8 mouse cellular contexts compared by ENCODE assay signal in the genomic region with DNA sequence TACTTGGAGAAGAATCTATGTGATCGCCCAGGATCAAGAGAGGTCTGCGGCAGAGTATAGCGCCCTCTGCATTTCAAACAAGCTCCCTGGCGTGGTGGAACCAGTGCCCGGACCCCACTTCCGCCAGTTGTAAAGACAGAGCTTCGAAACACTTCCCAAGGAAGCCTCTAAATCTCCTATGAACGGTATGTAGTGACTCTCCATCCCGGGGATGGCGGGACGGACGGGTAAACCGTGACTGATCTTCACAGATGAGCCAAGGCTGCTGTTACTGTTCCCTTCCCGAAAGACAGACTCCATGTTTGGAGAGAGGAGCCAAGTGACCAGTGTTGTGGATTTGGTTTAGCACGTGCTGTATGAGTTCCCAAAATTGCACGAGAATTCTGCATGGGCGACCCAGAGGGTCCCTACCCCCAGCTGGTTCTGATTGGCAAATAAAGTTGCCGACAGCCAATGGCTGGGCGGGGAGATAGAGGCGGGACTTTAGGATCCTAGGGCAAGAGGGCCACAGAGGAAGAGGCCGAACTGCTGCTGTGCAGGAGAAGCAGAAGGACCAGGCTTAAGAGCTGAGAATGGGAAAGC. TPM values are rescaled to one million over a fixed set of nuclear protein-coding genes. Genes with fewer than 3 reads are reported as not detected.
DNase-seq lines count a peak whose midpoint lies in the region; ATAC-seq and TF ChIP-seq lines count a peak whose summit lies in the region.

No protein-coding gene starts in this region.

- no peak for TF ChIP-seq EP300 in heart, adult 2 months (IDR thresholded peaks at IDR 0.05; ENCODE audit: insufficient read depth, low read depth, low read length)

- H3K79me2 ChIP-seq in heart, adult 2 months (replicated peaks; ENCODE audit: control insufficient read depth, insufficient read depth, low read length), result no peaks in the 10 kb centered on the region

- peak; percentile 56 for TF ChIP-seq CTCF in heart, adult 2 months (IDR thresholded peaks at IDR 0.05)
- TF ChIP-seq CTCF in lung, embryonic 14.5 days (IDR thresholded peaks at IDR 0.05; ENCODE audit: low read depth), result peak; percentile 37

- 5% methylated on average over 21 of the region's 21 CpGs for WGBS in heart, adult 2 months
- WGBS in lung, embryonic 14.5 days, result 6% methylated on average over 21 of the region's 21 CpGs
- WGBS in neural tube, embryonic 14.5 days, result 7% methylated on average over 21 of the region's 21 CpGs

- H3K9ac ChIP-seq in heart, adult 2 months (ENCODE audit: low read depth, low read length), result no peak overlapping the region
- peak overlapping the region; percentile 30; the same call in 1 of the 2 replicates for H3K9ac ChIP-seq in lung, embryonic 14.5 days
- no peak overlapping the region for H3K9ac ChIP-seq in neural tube, embryonic 14.5 days (replicated peaks; ENCODE audit: low read depth, low read length)

- peak; percentile 6 to 23 for DNase-seq in urinary bladder, postnatal 36 days (ENCODE audit: low spot score in 2 of 2)
- DNase-seq in urinary bladder, postnatal 10 days (ENCODE audit: low spot score), result no peak
- peak; percentile 86 for DNase-seq in embryo, embryonic 10.5 days (ENCODE audit: low spot score)
- peak; percentile 45 to 47 for DNase-seq in heart, adult 2 months
- DNase-seq in kidney, adult 11 months, result peak; percentile 45
- peak; percentile 81 for DNase-seq in lung, embryonic 14.5 days
- DNase-seq in left cerebral cortex, postnatal 36 days (ENCODE audit: low spot score in 2 of 2), result no peak

- ATAC-seq in lung, embryonic 14.5 days (ENCODE audit: insufficient read depth), result peak; percentile 86
- ATAC-seq in neural tube, embryonic 14.5 days (ENCODE audit: low read depth), result peak; percentile 85; the same call in 1 of the 2 replicates

- H3K9me3 ChIP-seq in lung, embryonic 14.5 days (ENCODE audit: low read depth, low read length), result peaks cover 4% of the 10 kb centered on the region; the same call in 1 of the 2 replicates
- peaks cover 3% of the 10 kb centered on the region; the same call in 1 of the 2 replicates for H3K9me3 ChIP-seq in neural tube, embryonic 14.5 days (ENCODE audit: control insufficient read depth, low read length)

- H3K4me1 ChIP-seq in heart, adult 2 months (ENCODE audit: control insufficient read depth, insufficient read depth, low read length), result peaks cover 2% of the 10 kb centered on the region; the same call in 1 of the 2 replicates
- H3K4me1 ChIP-seq in lung, embryonic 14.5 days (ENCODE audit: insufficient read depth), result no peaks in the 10 kb centered on the region
- no peaks in the 10 kb centered on the region for H3K4me1 ChIP-seq in neural tube, embryonic 14.5 days (ENCODE audit: control insufficient read depth, insufficient read depth, low read length)

- no peak overlapping the region for H3K27ac ChIP-seq in heart, adult 2 months
- H3K27ac ChIP-seq in lung, embryonic 14.5 days (ENCODE audit: low read depth), result no peak overlapping the region
- H3K27ac ChIP-seq in neural tube, embryonic 14.5 days (ENCODE audit: low read depth, low read length), result no peak overlapping the region

- no peaks in the 10 kb centered on the region for H3K36me3 ChIP-seq in heart, adult 2 months (ENCODE audit: control insufficient read depth, insufficient read depth, low read length)
- H3K36me3 ChIP-seq in lung, embryonic 14.5 days (ENCODE audit: insufficient read depth), result no peaks in the 10 kb centered on the region
- H3K36me3 ChIP-seq in neural tube, embryonic 14.5 days (ENCODE audit: control insufficient read depth, insufficient read depth, low read length), result no peaks in the 10 kb centered on the region

- H3K4me3 ChIP-seq in heart, adult 2 months, result peak overlapping the region; percentile 49
- peak overlapping the region; percentile 17 for H3K4me3 ChIP-seq in lung, embryonic 14.5 days (ENCODE audit: low read depth, low read length)
- peak overlapping the region; percentile 21 for H3K4me3 ChIP-seq in neural tube, embryonic 14.5 days (ENCODE audit: low read depth, low read length)

- H3K4me2 ChIP-seq in lung, embryonic 14.5 days, result peak overlapping the region; percentile 61
- H3K4me2 ChIP-seq in neural tube, embryonic 14.5 days (ENCODE audit: low read depth, low read length), result peak overlapping the region; percentile 49

- no peak for TF ChIP-seq POLR2A in heart, adult 2 months (IDR thresholded peaks at IDR 0.05; ENCODE audit: insufficient read depth, low read depth, low read length)

- H3K27me3 ChIP-seq in heart, adult 2 months (ENCODE audit: control insufficient read depth, insufficient read depth, low read length), result no peaks in the 10 kb centered on the region
- H3K27me3 ChIP-seq in lung, embryonic 14.5 days (ENCODE audit: insufficient read depth, low read length), result no peaks in the 10 kb centered on the region
- no peaks in the 10 kb centered on the region for H3K27me3 ChIP-seq in neural tube, embryonic 14.5 days (ENCODE audit: control insufficient read depth, insufficient read depth, low read length)

- intact Hi-C loops in heart, adult 2 months (cut with DNase I), result loop anchor here (10.0 kb wide), 1 partner anchor 595 kb away; no protein-coding TSS in a partner anchor
- intact Hi-C loops in left cerebral cortex, postnatal 36 days (cut with DNase I), result loop anchor here (2.0 to 10.0 kb wide), 2 partner anchors 93 to 595 kb away; no protein-coding TSS in a partner anchor

RNA-seq across cellular contexts. Expression of gene Gpatch1, which starts 48.7 kb away (rescaled TPM):
- total RNA-seq in heart, adult 2 months (2021), result 10 to 100 TPM; 11.6 to 12.5 TPM
- polyA plus RNA-seq in heart, adult 2 months (2012; rRNA removed), result 3.9 and 5.3 TPM in 2 replicates
- polyA plus RNA-seq in lung, embryonic 14.5 days (2014; fragmentation: Nextera tagmentation; extraction: Ambion mirVana), result 15.9 and 16.1 TPM in 2 replicates
- 21.7 and 21.8 TPM in 2 replicates for polyA plus RNA-seq in neural tube, embryonic 14.5 days (2014; fragmentation: Nextera tagmentation; extraction: Ambion mirVana)
- total RNA-seq in left cerebral cortex, postnatal 36 days (2021), result 10 to 100 TPM; 22.2 to 28.9 TPM

RNA-seq across cellular contexts. Expression of gene Lrp3, which starts 54.2 kb away (rescaled TPM):
- 1 to 10 TPM; 6.7 to 7.4 TPM for total RNA-seq in heart, adult 2 months (2021)
- polyA plus RNA-seq in heart, adult 2 months (2012; rRNA removed), result 9.4 and 10.7 TPM in 2 replicates
- 8.2 and 11.2 TPM in 2 replicates for polyA plus RNA-seq in lung, embryonic 14.5 days (2014; fragmentation: Nextera tagmentation; extraction: Ambion mirVana)
- polyA plus RNA-seq in neural tube, embryonic 14.5 days (2014; fragmentation: Nextera tagmentation; extraction: Ambion mirVana), result 27.7 and 33.0 TPM in 2 replicates
- total RNA-seq in left cerebral cortex, postnatal 36 days (2021), result 10 to 100 TPM; 81.8 to 89.0 TPM

Comparison
In these comparisons a context has a peak if more than half of its experiments do, and no peak if none do; other contexts are left out.
1. DNase-seq: peak in urinary bladder, postnatal 36 days (2 of 2), embryo, embryonic 10.5 days (single experiment), heart, adult 2 months (2 of 2), kidney, adult 11 months (single experiment) and lung, embryonic 14.5 days (single experiment); none in urinary bladder, postnatal 10 days (single experiment) and left cerebral cortex, postnatal 36 days (0 of 2).
2. Peak in every context shown above with its lines, with median percentiles within 50 percentile points of each other: H3K4me3 ChIP-seq.